Mouse (Mus musculus) forebrain, embryonic 15.5 days (tissue): ENCODE measurements at regions not wholly inside any gene's neighbourhood (a gene's known extent, or its start where the extent isn't known, plus 50 kb on each side); places are given as distances from the start of the nearest gene placed in this dataset.

ENCODE experiments used
- ATAC-seq: fragments of 200-750 bp; cut with Nextera tagmentation; replicated peaks from 2 replicates; pipeline ENCODE4 v1.8.0; 2017; ENCODE audit warnings: mild to moderate bottlenecking, moderate TSS enrichment, moderate library complexity
- H3K27ac ChIP-seq: fragments of 300-500 bp; sonication (generic); replicated peaks from 2 replicates; pipeline ENCODE4 v1.5.1; 2015; ENCODE audit warnings: mild to moderate bottlenecking, inconsistent platforms
- H3K27me3 ChIP-seq: fragments of 300-500 bp; sonication (generic); 2 replicates; pipeline ENCODE4 v1.6.1; 2015; ENCODE audit warnings: inconsistent platforms
- H3K36me3 ChIP-seq: fragments of 300-500 bp; sonication (generic); 2 replicates; pipeline ENCODE4 v1.6.1; 2015; ENCODE audit warnings: mild to moderate bottlenecking, inconsistent platforms
- H3K4me1 ChIP-seq: fragments of 300-500 bp; sonication (generic); 2 replicates; pipeline ENCODE4 v1.6.1; 2015; ENCODE audit warnings: inconsistent platforms
- H3K4me2 ChIP-seq: fragments of 300-500 bp; sonication (generic); replicated peaks from 2 replicates; pipeline ENCODE4 v1.6.1; 2015; ENCODE audit warnings: mild to moderate bottlenecking, inconsistent platforms
- H3K4me3 ChIP-seq: fragments of 300-500 bp; sonication (generic); 2 replicates; pipeline ENCODE4 v1.5.1; 2015; ENCODE audit warnings: mild to moderate bottlenecking, inconsistent platforms
- H3K9ac ChIP-seq: fragments of 300-500 bp; sonication (generic); replicated peaks from 2 replicates; pipeline ENCODE4 v1.6.1; 2015; ENCODE audit warnings: mild to moderate bottlenecking, inconsistent platforms
- H3K9me3 ChIP-seq: fragments of 300-500 bp; sonication (generic); 2 replicates; pipeline ENCODE4 v1.6.1; 2016; ENCODE audit warnings: inconsistent platforms
- WGBS: fragments of 180-500 bp; shearing (Covaris S2); methylation state at CpG from one replicate; pipeline ENCODE4 v1.1.7; 2015; ENCODE audit warnings: mixed read lengths; 5-methylcytosine and 5-hydroxymethylcytosine counted together

GRCm38 (mm10) chr6:126395015-126395414 is 140.2 kb downstream of the Kcna5 start:
- Histone ChIP-seq H3K27me3 (peaks cover 5% of the 10 kb centered on the region), H3K4me1 (peaks cover 16% of the 10 kb centered on the region; the same call in 1 of the 2 replicates), H3K27ac (no peak overlapping the region), H3K9me3 (no peaks in the 10 kb centered on the region), H3K36me3 (no peaks in the 10 kb centered on the region), H3K4me3 (no peak overlapping the region), H3K9ac (no peak overlapping the region), H3K4me2 (no peak overlapping the region)
- 0 out of 2 replicates have a peak, but pooled peaks have one; percentile 46 for ATAC-seq
- 63% methylated on average over 3 of the region's 3 CpGs for WGBS

- Histone ChIP-seq H3K4me2 (no peak overlapping the region), H3K9ac (no peak overlapping the region), H3K36me3 (no peaks in the 10 kb centered on the region), H3K27ac (no peak overlapping the region), H3K27me3 (peaks cover 5% of the 10 kb centered on the region), H3K4me1 (peaks cover 16% of the 10 kb centered on the region; the same call in 1 of the 2 replicates), H3K4me3 (no peak overlapping the region), H3K9me3 (no peaks in the 10 kb centered on the region)
- 16% methylated on average over 7 of the region's 7 CpGs for WGBS
- ATAC-seq: no peak; the same call in 1 of the 2 replicates
Observed at GRCm38 (mm10) chr6:126394111-126394809, 141.0 kb downstream of the Kcna5 start.

GRCm38 (mm10) chr6:126384210-126385012 is 150.8 kb downstream of the Kcna5 start:
- WGBS: 54% methylated on average over 9 of the region's 9 CpGs
- Histone ChIP-seq H3K36me3 (no peaks in the 10 kb centered on the region), H3K27me3 (no peaks in the 10 kb centered on the region), H3K9me3 (no peaks in the 10 kb centered on the region), H3K9ac (no peak overlapping the region), H3K27ac (no peak overlapping the region), H3K4me1 (0 out of 2 replicates have a peak, but pooled peaks cover 6% of the 10 kb centered on the region), H3K4me3 (no peak overlapping the region), H3K4me2 (no peak overlapping the region)
- no peak for ATAC-seq

- no peak for ATAC-seq
- H3K36me3 ChIP-seq: no peaks in the 10 kb centered on the region
- WGBS: 55% methylated on average over 4 of the region's 4 CpGs
Observed at GRCm38 (mm10) chr6:126377216-126377615, 158.0 kb downstream of the Kcna5 start.

GRCm38 (mm10) chr6:126374970-126375620 is 160.1 kb downstream of the Kcna5 start:
- Histone ChIP-seq H3K27ac (no peak overlapping the region), H3K27me3 (no peaks in the 10 kb centered on the region), H3K4me2 (no peak overlapping the region), H3K9ac (no peak overlapping the region), H3K9me3 (no peaks in the 10 kb centered on the region), H3K4me3 (no peak overlapping the region), H3K4me1 (peaks cover 5% of the 10 kb centered on the region; the same call in 1 of the 2 replicates), H3K36me3 (no peaks in the 10 kb centered on the region)
- ATAC-seq: no peak
- 72% methylated on average over 12 of the region's 12 CpGs for WGBS

More at GRCm38 (mm10) chr6:126377216-126377615, 158.0 kb downstream of the Kcna5 start:
- H3K27me3 ChIP-seq: no peaks in the 10 kb centered on the region
- H3K4me1 ChIP-seq: peaks cover 5% of the 10 kb centered on the region; the same call in 1 of the 2 replicates
- H3K9me3 ChIP-seq: no peaks in the 10 kb centered on the region
- no peak overlapping the region for H3K9ac ChIP-seq
- H3K4me2 ChIP-seq: no peak overlapping the region
- H3K27ac ChIP-seq: no peak overlapping the region
- H3K4me3 ChIP-seq: no peak overlapping the region

GRCm38 (mm10) chr6:126371971-126372370 is 163.2 kb downstream of the Kcna5 start:
- ATAC-seq: 0 out of 2 replicates have a peak, but pooled peaks have one; percentile 61
- WGBS: 61% methylated on average over 5 of the region's 5 CpGs

GRCm38 (mm10) chr6:126371489-126371888 is 163.7 kb downstream of the Kcna5 start:
- Histone ChIP-seq H3K4me2 (no peak overlapping the region), H3K4me3 (no peak overlapping the region), H3K4me1 (no peaks in the 10 kb centered on the region), H3K9me3 (no peaks in the 10 kb centered on the region), H3K36me3 (no peaks in the 10 kb centered on the region), H3K27ac (no peak overlapping the region), H3K9ac (no peak overlapping the region), H3K27me3 (no peaks in the 10 kb centered on the region)
- ATAC-seq: no peak
- 86% methylated on average over 2 of the region's 2 CpGs for WGBS

More at GRCm38 (mm10) chr6:126371971-126372370, 163.2 kb downstream of the Kcna5 start:
- Histone ChIP-seq H3K4me3 (no peak overlapping the region), H3K27ac (no peak overlapping the region), H3K36me3 (no peaks in the 10 kb centered on the region), H3K4me1 (no peaks in the 10 kb centered on the region), H3K9ac (no peak overlapping the region), H3K4me2 (no peak overlapping the region), H3K27me3 (no peaks in the 10 kb centered on the region), H3K9me3 (no peaks in the 10 kb centered on the region)

GRCm38 (mm10) chr6:126365495-126365894 is 169.7 kb downstream of the Kcna5 start:
- Histone ChIP-seq H3K27me3 (no peaks in the 10 kb centered on the region), H3K4me2 (no peak overlapping the region), H3K4me3 (no peak overlapping the region), H3K27ac (no peak overlapping the region), H3K36me3 (no peaks in the 10 kb centered on the region), H3K9me3 (no peaks in the 10 kb centered on the region), H3K4me1 (0 out of 2 replicates have a peak, but pooled peaks cover 4% of the 10 kb centered on the region), H3K9ac (no peak overlapping the region)
- no peak for ATAC-seq
- 87% methylated on average over 8 of the region's 8 CpGs for WGBS

GRCm38 (mm10) chr6:126362331-126362730 is 172.9 kb downstream of the Kcna5 start:
- 0 out of 2 replicates have a peak, but pooled peaks cover 4% of the 10 kb centered on the region for H3K4me1 ChIP-seq
- no peak overlapping the region for H3K9ac ChIP-seq
- WGBS: 57% methylated on average over 3 of the region's 3 CpGs
- H3K36me3 ChIP-seq: no peaks in the 10 kb centered on the region
- no peaks in the 10 kb centered on the region for H3K9me3 ChIP-seq
- no peak overlapping the region for H3K4me3 ChIP-seq
- no peak overlapping the region for H3K4me2 ChIP-seq
- no peak; the same call in 1 of the 2 replicates for ATAC-seq
- no peak overlapping the region for H3K27ac ChIP-seq
- no peaks in the 10 kb centered on the region for H3K27me3 ChIP-seq

GRCm38 (mm10) chr6:126353346-126353745 is 181.9 kb downstream of the Kcna5 start:
- Histone ChIP-seq H3K36me3 (no peaks in the 10 kb centered on the region), H3K27ac (no peak overlapping the region), H3K4me3 (no peak overlapping the region), H3K9me3 (no peaks in the 10 kb centered on the region), H3K9ac (no peak overlapping the region), H3K4me2 (no peak overlapping the region), H3K27me3 (no peaks in the 10 kb centered on the region), H3K4me1 (peaks cover 10% of the 10 kb centered on the region)
- ATAC-seq: peak; percentile 70
- 14% methylated on average over 2 of the region's 2 CpGs for WGBS

- H3K27me3 ChIP-seq: no peaks in the 10 kb centered on the region
- no peak overlapping the region for H3K9ac ChIP-seq
- no peaks in the 10 kb centered on the region for H3K9me3 ChIP-seq
- H3K27ac ChIP-seq: no peak overlapping the region
- ATAC-seq: no peak
- H3K4me3 ChIP-seq: no peak overlapping the region
- no peaks in the 10 kb centered on the region for H3K36me3 ChIP-seq
- H3K4me1 ChIP-seq: peaks cover 10% of the 10 kb centered on the region
- H3K4me2 ChIP-seq: no peak overlapping the region
- WGBS: 72% methylated on average over 2 of the region's 2 CpGs
Observed at GRCm38 (mm10) chr6:126350476-126350875, 183.8 kb upstream of the Ntf3 start.

GRCm38 (mm10) chr6:126349905-126350304 is 183.2 kb upstream of the Ntf3 start:
- Histone ChIP-seq H3K4me2 (no peak overlapping the region), H3K4me3 (no peak overlapping the region), H3K4me1 (peaks cover 10% of the 10 kb centered on the region), H3K27ac (no peak overlapping the region), H3K36me3 (no peaks in the 10 kb centered on the region), H3K27me3 (no peaks in the 10 kb centered on the region), H3K9me3 (no peaks in the 10 kb centered on the region), H3K9ac (no peak overlapping the region)
- WGBS: 18% methylated on average over 2 of the region's 2 CpGs
- ATAC-seq: no peak
